Mouse (Mus musculus): Measurements from ENCODE around the gene Lgals7.
A peak's percentile ranks its signal among the peaks of the same experiment; 100 is the strongest.

Gene Lgals7

DNA sequence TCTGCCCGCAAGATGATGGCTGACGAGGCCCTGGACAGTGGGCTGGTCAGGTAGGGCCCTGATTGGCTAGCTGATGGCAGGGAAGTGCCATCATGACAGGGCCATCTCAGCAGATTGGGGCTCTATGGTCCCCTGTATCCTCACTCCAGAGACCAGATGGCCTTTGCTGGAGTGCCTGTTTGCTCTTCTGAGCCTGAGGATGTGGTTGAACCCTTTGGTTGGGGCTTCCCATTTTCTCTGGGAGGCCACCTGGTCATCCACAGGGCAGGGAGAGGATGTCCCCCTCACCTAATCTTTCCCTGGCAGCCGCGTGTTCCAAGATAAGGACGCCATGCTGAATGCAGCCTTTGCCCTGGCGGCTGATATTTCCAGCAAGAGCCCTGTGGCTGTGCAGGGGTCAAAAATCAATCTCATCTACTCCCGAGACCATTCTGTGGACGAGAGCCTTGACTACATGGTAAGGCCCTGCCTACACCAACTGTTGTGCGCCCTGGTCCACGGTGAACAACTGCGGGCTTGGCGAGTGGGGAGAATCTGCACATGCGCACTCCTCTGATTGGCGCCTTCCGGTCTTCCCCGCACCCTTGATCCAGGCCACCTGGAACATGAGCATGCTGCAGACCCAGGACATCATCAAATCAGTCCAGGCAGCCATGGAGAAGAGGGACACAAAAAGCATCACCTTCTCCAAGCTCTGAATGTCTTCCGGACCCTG lies 32.1 kb upstream of the Lgals7 start:
- no peak for DNase-seq

DNA sequence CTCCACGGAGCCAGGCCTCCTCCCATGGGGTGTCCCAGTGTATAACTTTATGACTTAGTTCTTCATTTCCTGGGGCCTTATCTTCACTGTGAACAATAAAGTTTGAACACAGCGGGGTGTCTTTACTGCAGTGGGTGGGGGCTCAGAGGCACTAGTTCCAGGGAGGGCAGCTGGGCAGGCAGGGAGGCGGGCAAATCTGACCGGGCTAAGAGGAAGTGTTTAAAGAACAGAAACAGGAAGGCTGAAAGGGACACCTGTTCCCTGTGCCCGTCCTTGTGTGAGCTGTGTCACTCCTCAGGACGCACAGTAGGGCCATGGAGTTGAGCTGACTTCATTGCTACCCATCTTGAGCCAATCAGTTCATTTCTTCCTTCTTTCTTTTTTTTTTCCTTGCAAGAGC lies 31.5 kb upstream of the Lgals7 start:
- no peak for DNase-seq

GRCm38 (mm10) chr7:28833723-28834347 lies 29.8 kb upstream of the Lgals7 start, which contains the start of gene Lgals4:
Gene Lgals4, plus strand, starts transcription at chr7:28833854.
- no peak for DNase-seq

- no peak for DNase-seq
Observed at GRCm38 (mm10) chr7:28836936-28837335, 26.7 kb upstream of the Lgals7 start.

DNA sequence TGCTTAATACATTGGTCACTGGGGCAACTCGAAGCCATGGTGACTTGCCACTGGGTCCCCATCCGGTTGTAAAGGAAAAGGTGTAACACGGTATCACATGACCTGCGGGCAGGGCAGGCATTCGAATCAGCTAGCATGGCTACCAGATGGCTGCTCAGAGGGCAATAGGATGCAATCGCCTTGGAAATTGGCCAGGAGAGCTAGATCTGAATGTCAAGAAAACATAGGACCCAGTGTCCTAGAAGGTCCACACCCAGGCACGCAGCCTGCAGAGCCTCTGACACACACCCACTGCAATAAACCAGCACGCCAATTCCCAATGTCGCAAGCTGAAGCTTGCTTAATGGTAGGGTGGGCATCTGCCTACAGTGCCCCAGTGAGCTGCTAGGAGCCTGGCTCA lies 25.3 kb upstream of the Lgals7 start:
- DNase-seq, result no peak

GRCm38 (mm10) chr7:28847273-28847672 lies 16.4 kb upstream of the Lgals7 start:
- DNase-seq, result no peak

- no peak for DNase-seq
Observed at GRCm38 (mm10) chr7:28849700-28850236, 13.9 kb upstream of the Lgals7 start.

DNA sequence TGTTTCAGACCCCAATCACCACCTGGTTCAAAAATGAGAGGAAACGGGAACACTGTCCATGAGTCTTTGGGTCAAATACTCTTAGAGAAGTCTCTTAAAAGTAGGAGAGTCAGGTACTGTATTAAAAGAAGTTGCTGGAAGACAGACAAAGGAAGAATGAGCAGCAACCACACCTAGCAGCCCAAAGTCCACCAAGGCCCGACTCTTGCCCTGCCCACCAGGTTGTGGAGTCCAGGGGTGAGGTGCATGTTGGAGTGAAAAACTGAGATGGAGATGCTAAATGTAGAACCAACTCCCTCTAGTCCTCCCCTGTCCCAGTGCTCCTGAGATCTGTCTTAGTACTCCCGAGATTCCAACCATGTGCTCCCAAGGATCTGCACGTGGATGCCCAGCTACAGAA lies 13.0 kb upstream of the Lgals7 start:
- no peak for DNase-seq

DNA sequence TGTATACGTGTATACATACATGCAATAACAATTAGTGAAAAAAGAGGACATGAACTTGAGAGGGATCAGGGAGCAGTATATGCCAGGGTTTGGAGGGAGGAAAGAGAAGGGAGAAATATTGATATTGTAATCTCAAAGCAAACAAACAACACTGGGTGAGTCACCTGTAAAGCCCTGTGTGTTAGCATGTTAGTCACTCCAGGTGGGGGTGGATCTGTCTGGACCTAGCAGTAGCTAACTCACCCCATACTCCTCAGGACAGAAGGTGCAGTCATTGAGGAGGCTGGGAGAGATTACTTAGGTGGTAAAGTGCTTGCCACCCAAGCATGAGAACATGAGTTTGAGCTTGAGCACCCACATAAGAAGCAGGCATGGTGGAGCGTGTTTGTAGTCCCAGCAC lies 3.7 kb upstream of the Lgals7 start:
- DNase-seq, result no peak

- DNase-seq, result no peak
Observed at GRCm38 (mm10) chr7:28860898-28861297, 2.8 kb upstream of the Lgals7 start.

DNA sequence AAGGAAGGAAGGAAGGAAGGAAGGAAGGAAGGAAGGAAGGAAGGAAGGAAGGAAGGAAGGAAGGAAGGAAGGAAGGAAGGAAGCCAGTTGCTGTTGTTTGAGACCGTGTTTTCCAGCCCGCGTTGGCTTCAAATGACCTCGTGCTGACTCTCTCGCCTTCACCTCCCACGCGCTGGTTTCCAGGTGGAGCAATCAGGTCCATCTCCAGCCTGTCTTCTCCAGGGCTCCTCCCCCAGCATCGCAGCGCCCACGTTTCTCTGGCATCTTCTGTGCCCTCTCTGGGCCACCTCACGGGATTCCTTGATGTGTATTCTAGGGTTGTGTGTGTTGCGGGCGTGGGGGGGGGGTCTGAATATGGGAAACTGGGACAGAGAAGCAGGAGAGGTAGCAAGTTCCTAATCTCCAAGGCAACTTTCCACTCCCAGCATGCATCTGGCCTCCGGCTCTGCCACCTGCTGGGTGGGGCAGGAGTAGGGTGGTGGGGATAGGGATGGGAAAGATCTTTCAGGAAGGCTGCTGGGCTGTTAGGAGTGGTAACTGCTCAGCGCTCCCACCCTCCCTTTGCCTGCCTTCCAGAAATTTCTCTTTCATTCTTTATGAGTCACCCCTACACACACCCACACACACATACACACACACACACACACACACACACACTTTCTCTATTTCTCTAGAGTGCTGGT lies 695 bp upstream of the Lgals7 start:
- DNase-seq, result no peak

DNA sequence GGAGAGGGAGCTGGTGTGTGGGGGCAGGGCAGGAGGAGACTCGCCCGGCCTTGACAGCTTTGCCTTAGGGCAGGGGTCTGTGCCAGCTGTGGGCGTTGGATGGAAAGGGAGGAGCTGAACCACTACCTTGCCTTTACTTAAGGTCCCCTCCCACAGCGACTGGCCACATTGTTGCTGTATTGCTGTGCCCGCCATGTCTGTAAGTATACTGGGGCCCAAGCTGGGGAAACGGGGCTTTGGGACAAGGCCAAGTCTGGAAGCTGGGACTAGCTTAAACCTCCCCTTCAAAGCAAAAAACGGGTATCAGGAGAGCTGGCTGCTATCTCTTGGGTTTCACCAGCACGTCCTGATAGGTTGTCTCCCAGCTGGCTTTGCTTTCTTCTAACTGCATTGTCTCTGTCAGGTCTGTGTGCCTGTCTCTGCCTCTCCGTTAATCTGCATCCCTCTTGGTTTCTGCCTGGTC lies 666 bp downstream of the Lgals7 start:
- no peak for DNase-seq

DNA sequence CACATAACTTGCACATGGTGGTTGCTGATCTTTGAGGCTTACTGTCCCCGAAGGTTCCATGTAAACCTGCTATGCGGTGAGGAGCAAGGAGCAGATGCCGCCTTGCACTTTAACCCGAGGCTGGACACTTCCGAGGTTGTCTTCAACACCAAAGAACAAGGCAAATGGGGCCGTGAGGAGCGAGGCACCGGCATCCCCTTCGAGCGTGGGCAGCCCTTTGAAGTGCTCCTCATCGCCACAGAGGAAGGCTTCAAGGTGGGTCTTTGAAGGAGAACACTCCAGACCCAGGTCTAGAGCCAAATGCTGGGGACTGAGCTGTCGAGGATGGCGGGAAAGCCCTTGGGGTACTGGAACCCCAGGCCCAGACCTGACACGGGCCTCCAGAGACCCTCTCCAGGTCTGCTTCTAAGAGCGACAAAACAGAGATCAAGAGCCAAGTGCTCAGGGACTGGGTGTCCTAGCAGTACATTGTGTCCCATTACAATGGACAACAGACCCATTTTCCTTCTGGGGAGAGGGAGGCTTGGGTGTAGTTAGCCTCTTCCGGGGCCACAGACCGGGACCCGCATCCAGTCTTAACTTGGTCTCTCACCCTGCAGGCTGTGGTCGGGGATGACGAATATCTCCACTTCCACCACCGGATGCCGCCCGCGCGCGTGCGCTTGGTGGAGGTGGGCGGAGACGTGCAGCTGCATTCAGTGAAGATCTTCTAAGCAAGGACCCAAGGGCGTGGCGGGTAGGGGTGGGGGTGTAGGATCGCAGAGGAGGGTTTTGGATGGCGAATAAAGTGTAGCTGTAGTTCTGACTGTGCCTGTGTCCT lies 2.0 kb downstream of the Lgals7 start:
- peak; percentile 95 for DNase-seq

DNA sequence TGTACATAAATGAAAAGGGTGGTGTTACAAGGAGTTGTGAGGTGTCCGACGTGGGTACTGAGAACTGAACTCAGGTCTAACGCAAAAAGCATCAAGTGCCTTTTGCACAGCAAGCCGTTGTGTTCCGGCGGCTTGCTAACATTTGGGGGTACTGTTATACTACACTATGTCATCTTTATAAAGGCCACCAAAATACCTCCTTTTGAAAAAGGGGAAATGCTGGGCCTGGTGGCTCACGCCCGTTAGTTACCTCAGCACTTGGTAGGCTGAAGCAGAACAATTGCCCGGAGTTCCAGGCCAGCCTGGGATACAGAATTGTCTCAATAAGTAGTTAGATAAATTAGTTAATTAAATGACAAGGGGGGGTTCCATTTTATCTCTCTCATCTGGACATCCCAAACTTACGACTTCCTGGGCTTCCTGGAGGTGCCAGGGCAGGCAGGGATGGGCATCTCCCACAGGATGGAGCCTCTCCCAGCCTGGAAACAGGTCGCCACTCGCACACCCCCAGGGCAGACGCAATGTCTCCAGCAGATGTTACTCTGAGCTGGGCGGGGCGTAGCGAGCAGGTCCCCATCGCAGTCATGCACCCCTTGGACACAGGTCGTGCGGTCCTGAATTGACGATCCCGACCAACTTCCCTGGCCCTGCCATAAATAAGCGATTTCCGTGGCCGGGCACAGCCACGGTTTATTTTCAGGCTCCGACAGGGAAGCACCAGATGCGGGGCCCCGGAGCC lies 3.3 kb downstream of the Lgals7 start:
- DNase-seq, result no peak

DNA sequence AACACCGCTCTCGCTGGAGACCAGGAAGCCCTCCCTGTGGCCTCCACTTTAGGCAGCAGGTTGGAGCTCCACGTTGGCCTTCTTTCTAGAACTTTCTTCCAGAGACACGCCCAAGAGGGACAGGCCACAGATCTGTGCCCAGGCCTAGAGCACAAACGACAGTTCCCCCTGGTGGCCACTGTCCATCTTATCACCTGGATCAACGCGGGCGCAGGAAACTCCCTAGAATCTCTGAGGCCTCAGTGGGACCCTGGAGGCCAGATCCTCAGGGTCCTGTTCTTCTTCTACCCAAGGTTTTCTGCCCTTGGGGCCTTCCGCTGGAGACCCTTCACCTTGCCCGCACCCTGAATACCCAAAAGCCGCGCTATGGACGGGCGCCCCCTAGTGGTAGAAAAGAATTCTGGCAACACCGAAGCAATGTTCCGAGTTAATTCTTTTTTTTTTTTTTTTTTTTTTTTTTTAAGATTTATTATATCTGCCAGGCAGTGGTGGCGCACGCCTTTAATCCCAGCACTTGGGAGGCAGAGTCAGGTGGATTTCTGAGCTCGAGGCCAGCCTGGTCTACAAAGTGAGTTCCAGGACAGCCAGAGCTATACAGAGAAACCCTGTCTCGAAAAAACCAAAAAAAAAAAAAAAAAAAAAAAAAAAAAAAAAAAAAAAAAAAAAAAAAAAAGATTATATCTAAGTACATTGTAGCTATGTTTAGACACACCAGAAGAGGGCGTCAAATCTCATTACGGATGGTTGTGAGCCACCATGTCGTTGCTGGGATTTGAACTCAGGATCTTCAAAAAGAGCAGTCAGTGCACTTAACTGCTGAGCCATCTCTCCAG lies 4.1 kb downstream of the Lgals7 start:
- DNase-seq, result peak; percentile 86

DNA sequence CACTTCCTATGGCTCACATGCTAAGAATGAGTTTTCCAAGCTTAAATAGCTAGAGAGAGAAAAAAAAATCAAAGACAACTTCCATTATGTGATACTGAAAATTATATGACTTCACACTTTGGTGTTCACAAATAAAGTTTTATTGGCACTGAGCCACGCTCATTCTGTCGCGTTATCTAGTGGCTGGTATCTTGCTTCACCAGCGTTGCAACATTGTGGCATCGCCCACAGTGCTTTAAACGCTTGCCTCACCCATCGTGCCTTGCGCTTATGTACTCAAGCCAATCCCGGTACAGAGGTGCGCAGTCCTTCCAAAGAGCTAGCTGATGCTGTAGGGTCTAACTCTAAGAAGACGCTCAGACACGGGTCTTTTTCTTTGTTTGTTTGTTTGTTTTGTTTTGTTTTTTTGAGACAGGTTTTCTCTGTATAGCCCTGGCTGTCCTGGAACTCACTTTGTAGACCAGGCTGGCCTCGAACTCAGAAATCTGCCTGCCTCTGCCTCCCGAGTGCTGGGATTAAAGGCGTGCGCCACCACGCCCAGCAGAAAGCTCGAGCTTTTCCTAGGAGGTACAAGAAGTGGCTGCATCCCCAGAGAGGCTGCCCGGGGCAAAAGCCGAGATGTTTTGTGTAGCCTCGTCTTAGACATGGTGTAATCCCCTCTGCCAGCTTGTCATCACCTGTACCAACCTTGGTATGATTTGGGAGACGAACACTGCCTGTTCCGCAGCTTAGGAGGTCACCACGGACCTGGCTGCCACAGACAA lies 7.4 kb downstream of the Lgals7 start:
- no peak for DNase-seq

- DNase-seq, result no peak
Observed at GRCm38 (mm10) chr7:28874565-28874964, 10.9 kb downstream of the Lgals7 start.

GRCm38 (mm10) chr7:28876099-28876498 lies 12.4 kb downstream of the Lgals7 start:
- DNase-seq, result no peak

DNA sequence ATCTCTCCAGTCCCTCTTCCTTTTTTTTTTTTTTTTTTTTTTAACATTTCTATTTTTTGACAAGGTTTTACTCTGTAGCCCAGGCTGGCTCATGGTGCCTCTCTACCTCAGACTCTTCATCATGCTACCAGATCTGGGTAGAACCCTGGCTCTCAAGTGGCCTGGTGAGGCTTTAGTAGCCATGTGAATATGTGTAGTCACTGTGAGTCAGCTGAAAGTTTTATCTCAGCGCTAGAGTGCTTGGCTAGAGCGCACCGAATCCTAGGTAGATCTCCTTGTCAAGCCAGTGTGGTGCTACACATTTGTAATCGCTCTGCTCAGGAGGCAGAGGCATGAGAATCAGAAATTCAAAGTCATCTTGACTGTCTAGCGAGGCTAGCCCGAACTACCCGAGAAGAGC lies 13.5 kb downstream of the Lgals7 start:
- DNase-seq, result no peak

- DNase-seq, result no peak
Observed at GRCm38 (mm10) chr7:28877856-28878255, 14.2 kb downstream of the Lgals7 start.

All from lung, postnatal 10 days (tissue).